Mouse (Mus musculus): ENCODE measurements around the gene Taz.
A peak's percentile ranks its signal among the peaks of the same experiment; 100 is the strongest.

GRCm38 (mm10) chrX:74249615-74250014 is 32.1 kb upstream of the Taz start, which contains the start of gene Flna:
- peak; percentile 33; the same call in 1 of the 2 replicates for TF ChIP-seq CTCF (IDR thresholded peaks at IDR 0.05; ENCODE audit: borderline replicate concordance, extremely low read depth, insufficient read depth, insufficient read length)
- 0 out of 2 replicates have a peak, but pooled peaks have one; percentile 7 for TF ChIP-seq POLR2A (IDR thresholded peaks at IDR 0.05; ENCODE audit: borderline replicate concordance, extremely low read depth, insufficient read depth, insufficient read length, poor library complexity, severe bottlenecking)
